Mouse (Mus musculus) megakaryocyte, embryonic 14.5 days (primary cell): ENCODE data around the gene March6.

Experiments used
- FLI1 ChIP-seq: IDR thresholded peaks from 2 replicates; pipeline ENCODE4 v1.6.1; 2012; ENCODE audit warnings: low read length, inconsistent platforms, mixed read lengths
- GATA1 ChIP-seq: IDR thresholded peaks from 3 replicates; pipeline ENCODE4 v1.6.1; 2012; ENCODE audit warnings: mixed read lengths, low read length, inconsistent platforms, borderline replicate concordance

DNA sequence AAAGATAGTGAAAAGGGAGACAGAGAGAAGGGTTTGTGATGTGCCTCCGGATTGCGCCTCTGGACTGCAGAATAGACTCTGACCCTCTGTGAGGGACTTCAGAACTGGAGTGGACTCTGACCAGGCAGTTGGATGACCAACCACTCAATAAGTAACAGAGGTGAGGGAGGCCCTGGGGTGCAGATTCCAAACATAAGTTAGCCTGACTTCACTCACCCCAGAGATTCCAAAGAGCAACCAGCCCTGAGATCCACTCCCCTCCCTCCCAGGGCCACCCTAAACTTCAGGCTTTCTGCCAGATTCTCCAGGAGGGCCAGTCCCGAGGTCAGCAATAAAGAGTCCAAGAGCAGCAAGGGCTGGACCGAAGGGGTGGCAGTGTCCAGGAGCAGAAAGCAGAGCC lies 123.4 kb downstream of the March6 start:
- TF ChIP-seq GATA1 (no peak), FLI1 (no peak)
